Mouse (Mus musculus): ENCODE results near the gene Gbp6.
"Not testable (repeated sequence)": the region's sequence is repeated elsewhere in the genome, so short reads cannot be mapped to it uniquely, and the experiment has no call there.

GRCm38 (mm10) chr5:105244741-105245140, 48.8 kb downstream of the Gbp6 start:
- TF ChIP-seq CTCF (IDR thresholded peaks at IDR 0.05); POLR2A (IDR thresholded peaks at IDR 0.05; ENCODE audit: insufficient read depth, low read depth, low read length); EP300 (IDR thresholded peaks at IDR 0.05; ENCODE audit: insufficient read depth, low read depth, low read length): not testable (repeated sequence)
